Mouse (Mus musculus) liver, postnatal 0 days (tissue): ENCODE data around the gene Eif2d. TPM values are rescaled to one million over a fixed set of nuclear protein-coding genes. Genes with fewer than 3 reads are reported as not detected.

ENCODE experiments used
- ATAC-seq: fragments of 200-750 bp; cut with Nextera tagmentation; 2 replicates; pipeline ENCODE4 v1.8.0; 2017; ENCODE audit warnings: mild to moderate bottlenecking, moderate library complexity
- DNase-seq: peaks from one replicate; pipeline ENCODE4 v3.0.0-alpha.2; 2016
- H3K27ac ChIP-seq: fragments of 300-500 bp; sonication (generic); 2 replicates; pipeline ENCODE4 v1.5.1; 2014; ENCODE audit warnings: antibody characterized with exemption, moderate library complexity, mild to moderate bottlenecking, low read depth
- H3K27me3 ChIP-seq: fragments of 300-500 bp; sonication (generic); 2 replicates; pipeline ENCODE4 v1.6.1; 2014; ENCODE audit warnings: low read length, control low read depth, mixed read lengths; ENCODE audit not compliant: insufficient read depth
- H3K36me3 ChIP-seq: fragments of 300-500 bp; sonication (generic); replicated peaks from 2 replicates; pipeline ENCODE4 v1.6.1; 2014; ENCODE audit warnings: mild to moderate bottlenecking, control low read depth, low read length, moderate library complexity, mixed read lengths; ENCODE audit not compliant: insufficient read depth
- H3K4me1 ChIP-seq: fragments of 300-500 bp; sonication (generic); 2 replicates; pipeline ENCODE4 v1.6.1; 2014; ENCODE audit warnings: antibody characterized with exemption, mild to moderate bottlenecking, control low read depth; ENCODE audit not compliant: insufficient read depth
- H3K4me2 ChIP-seq: fragments of 300-500 bp; sonication (generic); 2 replicates; pipeline ENCODE4 v1.6.1; 2014; ENCODE audit warnings: low read depth, mild to moderate bottlenecking, low read length, moderate library complexity, mixed read lengths
- H3K4me3 ChIP-seq: fragments of 300-500 bp; sonication (generic); 2 replicates; pipeline ENCODE4 v1.5.1; 2014; ENCODE audit warnings: low read depth, low read length
- H3K9ac ChIP-seq: fragments of 300-500 bp; sonication (generic); replicated peaks from 2 replicates; pipeline ENCODE4 v1.6.1; 2014; ENCODE audit warnings: mild to moderate bottlenecking, moderate library complexity
- H3K9me3 ChIP-seq: fragments of 300-500 bp; sonication (generic); 2 replicates; pipeline ENCODE4 v1.6.1; 2016; ENCODE audit warnings: mild to moderate bottlenecking, control low read depth, low read length, mixed read lengths
- CTCF ChIP-seq: sonication (generic); IDR thresholded peaks from 2 replicates; pipeline ENCODE4 v1.5.1; 2016; ENCODE audit warnings: antibody characterized with exemption, low read depth
- EP300 ChIP-seq: IDR thresholded peaks from 2 replicates; pipeline ENCODE4 v1.6.1; 2016; ENCODE audit warnings: antibody characterized with exemption, low read depth, mild to moderate bottlenecking
- WGBS: fragments of 180-500 bp; shearing (Covaris S2); extraction: QIAGEN DNeasy Blood & Tissue Kit; methylation state at CpG from one replicate; pipeline ENCODE4 v1.1.7; 2014; ENCODE audit not compliant: insufficient replicate concordance; 5-methylcytosine and 5-hydroxymethylcytosine counted together
- polyA plus RNA-seq: library from polyadenylated mRNA; unstranded; fragments of >200 nt; fragmentation: Nextera tagmentation; extraction: Ambion mirVana; gene quantifications from 2 replicates; pipeline ENCODE4 v1.2.1, GENCODE M21; 2015

Gene Eif2d
- polyA plus RNA-seq, 1 experiment from 2014 or later, result 19.0 TPM

GRCm38 (mm10) chr1:131116430-131117011 is 36.5 kb upstream of the Eif2d start:
- 0 out of 2 replicates have a peak, but pooled peaks cover 4% of the 10 kb centered on the region for H3K27me3 ChIP-seq
- DNase-seq, result no peak
- no peak for ATAC-seq
- WGBS, result 51% methylated on average over 13 of the region's 13 CpGs
- H3K27ac ChIP-seq, result no peak overlapping the region
- H3K4me2 ChIP-seq, result no peak overlapping the region
- H3K4me3 ChIP-seq, result no peak overlapping the region
- no peak for TF ChIP-seq EP300
- TF ChIP-seq CTCF, result no peak
- no peaks in the 10 kb centered on the region for H3K36me3 ChIP-seq
- H3K9me3 ChIP-seq, result no peaks in the 10 kb centered on the region
- H3K4me1 ChIP-seq, result no peaks in the 10 kb centered on the region; the same call in 1 of the 2 replicates
- no peak overlapping the region for H3K9ac ChIP-seq

DNA sequence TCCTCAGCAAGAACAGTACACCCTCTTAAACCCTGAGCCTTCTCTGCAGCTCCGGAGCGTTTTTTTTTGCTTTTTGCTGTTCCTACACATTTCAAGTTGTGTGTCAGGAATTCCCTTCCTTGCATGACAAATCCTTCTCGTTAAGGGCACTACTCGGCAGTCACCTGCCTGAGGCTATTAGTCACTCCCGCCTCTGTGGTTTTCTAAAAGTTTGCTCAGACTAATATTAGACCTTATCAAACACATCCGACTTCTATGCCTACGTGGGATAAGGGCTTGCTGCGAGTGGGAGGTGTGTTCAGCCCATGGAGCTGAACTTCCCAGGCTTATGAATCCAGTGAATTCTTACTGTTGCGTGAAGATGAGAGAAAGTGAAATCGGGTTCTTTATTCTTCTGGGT is 34.5 kb upstream of the Eif2d start:
- WGBS, result 51% methylated on average over 10 of the region's 10 CpGs
- ATAC-seq, result no peak

GRCm38 (mm10) chr1:131119026-131119425 is 34.0 kb upstream of the Eif2d start:
- H3K9ac ChIP-seq, result no peak overlapping the region
- peak; percentile 63 for ATAC-seq
- TF ChIP-seq EP300, result no peak
- peak; percentile 89 for TF ChIP-seq CTCF

More for the DNA sequence above, 34.5 kb upstream of the Eif2d start:
- Histone ChIP-seq H3K4me2 (no peak overlapping the region), H3K4me3 (no peak overlapping the region), H3K36me3 (no peaks in the 10 kb centered on the region), H3K9me3 (no peaks in the 10 kb centered on the region), H3K9ac (no peak overlapping the region), H3K27ac (no peak overlapping the region), H3K27me3 (0 out of 2 replicates have a peak, but pooled peaks cover 4% of the 10 kb centered on the region), H3K4me1 (no peaks in the 10 kb centered on the region)
- DNase-seq, result no peak
- TF ChIP-seq EP300 (no peak), CTCF (no peak)

DNA sequence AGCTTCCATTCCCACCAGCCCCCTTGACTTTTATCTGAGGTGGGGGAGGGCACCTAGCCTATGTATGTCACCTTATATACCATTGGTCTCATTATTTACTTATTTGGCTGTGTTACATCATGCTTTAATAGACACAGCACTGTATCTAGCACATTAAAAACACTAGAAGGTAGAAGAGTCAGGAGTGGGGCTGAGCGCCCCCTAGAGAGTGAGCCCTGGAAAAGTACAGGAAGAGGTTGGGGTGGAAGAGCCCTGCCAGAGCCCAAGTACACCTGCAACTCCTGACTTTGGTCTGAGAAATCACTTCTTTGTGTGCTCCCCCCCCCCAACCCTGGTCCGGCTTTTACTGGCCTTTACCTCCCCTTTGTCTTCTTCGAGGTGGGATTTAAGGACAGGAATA is 31.0 kb upstream of the Eif2d start:
- no peak overlapping the region for H3K9ac ChIP-seq
- H3K4me3 ChIP-seq, result no peak overlapping the region
- 37% methylated on average over 3 of the region's 3 CpGs for WGBS
- no peaks in the 10 kb centered on the region for H3K27me3 ChIP-seq
- no peak overlapping the region for H3K4me2 ChIP-seq
- H3K4me1 ChIP-seq, result peaks cover 17% of the 10 kb centered on the region
- ATAC-seq, result no peak
- DNase-seq, result peak; percentile 51
- H3K36me3 ChIP-seq, result no peaks in the 10 kb centered on the region
- H3K27ac ChIP-seq, result no peak overlapping the region
- no peaks in the 10 kb centered on the region for H3K9me3 ChIP-seq
- TF ChIP-seq CTCF (peak; percentile 69), EP300 (no peak)

More at GRCm38 (mm10) chr1:131119026-131119425, 34.0 kb upstream of the Eif2d start:
- no peak overlapping the region for H3K4me2 ChIP-seq
- peak; percentile 66 for DNase-seq
- H3K27ac ChIP-seq, result no peak overlapping the region
- H3K9me3 ChIP-seq, result no peaks in the 10 kb centered on the region
- no peaks in the 10 kb centered on the region for H3K4me1 ChIP-seq
- H3K36me3 ChIP-seq, result no peaks in the 10 kb centered on the region
- no peak overlapping the region for H3K4me3 ChIP-seq
- 0 out of 2 replicates have a peak, but pooled peaks cover 4% of the 10 kb centered on the region for H3K27me3 ChIP-seq
- 41% methylated on average over 2 of the region's 2 CpGs for WGBS

- H3K36me3 ChIP-seq, result peaks cover 15% of the 10 kb centered on the region
These were observed 29.3 kb upstream of the Eif2d start for GRCm38 (mm10) chr1:131123522-131124265.

GRCm38 (mm10) chr1:131125987-131126744 is 26.8 kb upstream of the Eif2d start:
- 25% methylated on average over 11 of the region's 11 CpGs for WGBS
- H3K36me3 ChIP-seq, result peaks cover 35% of the 10 kb centered on the region
- no peaks in the 10 kb centered on the region for H3K27me3 ChIP-seq
- H3K9ac ChIP-seq, result peak overlapping the region; percentile 31
- ATAC-seq, result peak; percentile 98
- H3K4me1 ChIP-seq, result peaks cover 19% of the 10 kb centered on the region
- TF ChIP-seq CTCF (no peak), EP300 (peak; percentile 98)
- H3K9me3 ChIP-seq, result no peaks in the 10 kb centered on the region
- DNase-seq, result peak; percentile 68
- H3K4me3 ChIP-seq, result peak overlapping the region; percentile 17
- peak overlapping the region; percentile 63 for H3K4me2 ChIP-seq
- peak overlapping the region; percentile 96 for H3K27ac ChIP-seq

More at GRCm38 (mm10) chr1:131123522-131124265, 29.3 kb upstream of the Eif2d start:
- no peak for TF ChIP-seq EP300
- TF ChIP-seq CTCF, result no peak
- no peak overlapping the region for H3K4me3 ChIP-seq
- H3K27me3 ChIP-seq, result no peaks in the 10 kb centered on the region
- H3K9me3 ChIP-seq, result no peaks in the 10 kb centered on the region
- no peak overlapping the region for H3K9ac ChIP-seq
- 52% methylated on average over 10 of the region's 10 CpGs for WGBS
- no peak for DNase-seq
- H3K4me1 ChIP-seq, result peaks cover 19% of the 10 kb centered on the region
- H3K4me2 ChIP-seq, result no peak overlapping the region
- no peak for ATAC-seq
- no peak overlapping the region for H3K27ac ChIP-seq
